Mouse (Mus musculus): ENCODE results near the gene Zfand4.

- TF ChIP-seq POLR2A (IDR thresholded peaks at IDR 0.05; ENCODE audit: borderline replicate concordance, extremely low read depth, low read depth, low read length) (no peak), CTCF (IDR thresholded peaks at IDR 0.05; ENCODE audit: insufficient read depth, low read length) (no peak)
These were observed 107.5 kb downstream of the Zfand4 start for GRCm38 (mm10) chr6:116371500-116371899.

All from lung, adult 2 months (tissue).